Mouse (Mus musculus) spleen, postnatal 14 days (tissue): Measurements from ENCODE around the gene Lyrm7.

Experiments
- DNase-seq, 2 experiments: peaks; one replicate each; pipeline ENCODE4 v3.0.0; 2021 to 2022; ENCODE audit warnings: low spot score in 2 of 2

Lyrm7 gene

GRCm38 (mm10) chr11:54801791-54802558 is 58.7 kb downstream of the Lyrm7 start:
- peak; percentile 30 to 39 for DNase-seq

- no peak for DNase-seq
These were observed 64.2 kb downstream of the Lyrm7 start for GRCm38 (mm10) chr11:54796551-54796950.

GRCm38 (mm10) chr11:54794678-54795077 is 66.0 kb downstream of the Lyrm7 start:
- no peak for DNase-seq

DNA sequence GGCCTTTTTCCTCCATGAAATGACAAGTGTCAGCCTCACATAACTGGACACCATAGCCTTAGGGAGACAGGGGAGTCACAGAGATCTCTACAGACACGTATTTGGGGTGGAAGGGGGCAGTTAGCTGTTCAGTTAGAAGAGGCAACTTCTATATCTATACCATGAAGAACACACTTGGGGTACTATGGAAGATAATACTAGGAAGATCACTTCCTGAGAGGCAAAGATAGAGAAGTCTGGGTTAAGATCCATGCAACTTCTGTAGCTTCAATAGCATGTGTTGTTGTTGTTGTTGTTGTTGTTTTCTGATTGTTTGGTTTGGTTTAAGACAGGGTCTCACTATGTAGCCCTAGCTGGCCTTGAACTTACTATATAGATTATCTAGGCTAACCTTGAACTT is 67.5 kb downstream of the Lyrm7 start:
- no peak for DNase-seq

DNA sequence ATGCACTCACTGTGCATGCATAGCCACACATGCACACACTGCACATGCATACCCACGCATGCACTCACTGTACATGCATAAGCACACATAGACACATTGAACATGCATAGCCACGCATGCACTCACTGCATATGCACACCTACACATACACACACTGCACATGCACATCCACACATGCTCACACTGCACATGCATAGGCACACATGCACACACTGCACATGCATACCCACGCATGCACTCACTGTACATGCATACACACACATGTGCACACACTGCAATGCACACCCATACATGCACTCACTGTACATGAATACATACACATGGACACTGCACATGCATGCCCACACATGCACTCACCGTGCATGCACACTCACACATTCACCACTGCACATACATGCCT is 69.3 kb downstream of the Lyrm7 start:
- DNase-seq, result no peak

GRCm38 (mm10) chr11:54787488-54788474 is 72.9 kb downstream of the Lyrm7 start, which contains the start of gene Cdc42se2:
Cdc42se2 (minus strand) TSS chr11:54787675.
- peak; percentile 94 to 96 for DNase-seq

DNA sequence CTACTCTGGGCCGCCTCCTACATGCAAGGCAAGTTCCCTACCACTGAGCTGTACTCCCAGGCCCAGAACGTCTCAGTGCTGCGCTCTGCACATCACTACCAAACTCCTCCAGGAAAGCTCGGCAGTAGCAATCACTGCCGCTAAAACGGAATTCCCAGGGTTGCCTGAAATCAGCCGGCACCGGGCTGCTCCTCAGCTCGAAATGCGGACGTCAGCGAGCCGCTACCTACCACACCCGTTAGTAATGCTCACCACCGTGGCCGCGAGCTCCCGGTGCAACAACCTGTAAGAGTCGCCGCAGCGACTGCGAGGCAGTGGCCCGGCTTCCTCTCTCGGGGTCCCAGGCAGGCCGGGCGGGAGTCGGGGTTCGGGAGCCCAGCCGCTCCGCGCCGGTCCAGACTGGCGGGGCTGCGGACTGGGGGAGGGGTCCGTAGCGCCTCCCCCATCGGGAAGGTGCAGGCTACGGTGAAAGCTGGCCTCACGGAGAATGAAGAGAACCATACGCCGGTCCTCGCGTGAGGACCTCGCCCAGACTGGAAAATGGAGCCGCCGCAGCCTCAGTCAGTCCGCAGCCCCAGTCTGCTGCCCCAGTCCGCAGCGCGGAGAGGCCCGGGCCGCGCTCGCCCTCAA is 73.7 kb downstream of the Lyrm7 start:
- DNase-seq, result peak; percentile 40 to 57

DNA sequence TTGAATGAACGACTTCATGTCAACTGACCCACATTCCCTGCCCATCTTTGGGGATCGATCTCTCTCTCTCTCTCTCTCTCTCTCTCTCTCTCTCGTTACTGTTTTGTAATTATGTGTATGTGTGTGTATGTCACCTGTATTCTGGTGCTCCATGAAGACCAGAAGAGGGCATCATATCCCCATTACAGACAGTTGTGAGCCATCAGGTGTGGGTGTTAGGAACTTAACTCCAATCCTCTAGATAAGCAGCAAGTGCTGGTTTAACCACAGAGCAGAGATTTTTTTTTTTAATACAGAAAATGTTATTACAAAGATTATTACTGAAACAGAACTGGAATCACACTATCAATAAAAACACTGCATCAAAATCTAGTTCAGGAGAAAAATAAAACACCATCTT is 75.2 kb downstream of the Lyrm7 start:
- DNase-seq, result no peak

- no peak for DNase-seq
These were observed 76.3 kb downstream of the Lyrm7 start for GRCm38 (mm10) chr11:54784436-54784835.

GRCm38 (mm10) chr11:54782253-54782652 is 78.5 kb downstream of the Lyrm7 start:
- no peak for DNase-seq

DNA sequence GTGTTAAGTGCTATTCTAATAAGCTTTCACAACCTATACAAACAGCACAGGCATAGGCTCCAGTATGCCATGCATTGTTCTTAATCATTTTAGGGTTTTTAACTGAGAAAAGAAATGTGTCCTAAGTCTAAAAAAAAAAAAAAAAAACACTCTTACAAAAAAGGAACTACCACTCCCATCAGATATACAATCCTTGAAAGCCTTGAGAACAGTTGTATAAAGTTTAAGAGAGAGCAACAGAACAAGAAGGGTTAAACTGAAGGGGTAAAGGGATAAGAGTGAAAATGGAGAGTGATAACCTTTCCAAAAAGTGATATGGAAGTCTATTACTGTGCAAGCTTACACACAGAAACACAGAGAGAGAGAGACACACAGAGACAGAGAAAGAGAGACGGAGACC is 80.8 kb downstream of the Lyrm7 start:
- DNase-seq, result no peak

- no peak for DNase-seq
These were observed 82.4 kb downstream of the Lyrm7 start for GRCm38 (mm10) chr11:54778131-54778844.

- no peak for DNase-seq
These were observed 83.2 kb downstream of the Lyrm7 start for GRCm38 (mm10) chr11:54777387-54778130.
